Mouse (Mus musculus): Measurements from ENCODE around the gene Fam160a1.

The Fam160a1 gene

GRCm38 (mm10) chr3:85748863-85749262 lies 68.2 kb downstream of the Fam160a1 start:
- no peak for DNase-seq (ENCODE audit: low spot score in 2 of 2)

DNA sequence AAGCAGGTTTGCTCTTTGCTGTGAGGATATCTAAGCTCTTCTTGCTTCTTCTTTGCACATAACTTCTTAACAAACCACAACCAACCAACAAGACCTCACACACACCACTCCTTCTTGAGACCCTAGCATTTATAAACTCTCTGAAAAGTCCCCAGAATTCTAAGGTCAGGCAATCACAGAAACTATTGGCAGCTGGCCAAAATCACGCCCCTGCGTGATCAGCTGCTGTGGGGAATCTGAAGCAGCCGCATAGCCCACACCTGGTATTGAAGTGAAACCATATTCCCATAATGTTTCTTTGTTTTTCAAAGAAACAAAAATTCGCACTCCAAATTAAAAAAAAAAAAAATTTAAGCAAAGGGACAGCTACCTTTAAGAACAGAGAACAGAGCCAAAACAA lies 71.0 kb downstream of the Fam160a1 start:
- no peak for DNase-seq (ENCODE audit: low spot score in 2 of 2)

DNA sequence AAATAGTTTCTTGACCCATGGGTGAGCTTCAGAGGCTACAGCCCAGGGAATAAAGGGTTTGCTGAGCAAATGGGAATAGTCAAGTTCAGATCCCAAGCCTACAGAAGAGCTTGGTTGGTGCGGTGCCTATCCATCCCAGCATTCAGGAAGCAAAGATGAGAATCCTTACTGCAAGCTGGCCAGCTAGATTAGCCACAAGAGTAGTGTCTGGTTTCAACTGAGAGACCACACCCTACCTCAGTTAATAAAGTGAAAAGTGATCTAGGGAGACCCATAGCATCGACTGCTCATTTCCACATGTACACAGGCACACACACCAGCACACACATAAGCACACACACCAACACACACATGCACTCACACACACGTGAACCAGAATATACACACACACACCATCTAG lies 75.3 kb downstream of the Fam160a1 start:
- no peak for DNase-seq (ENCODE audit: low spot score in 2 of 2)

DNA sequence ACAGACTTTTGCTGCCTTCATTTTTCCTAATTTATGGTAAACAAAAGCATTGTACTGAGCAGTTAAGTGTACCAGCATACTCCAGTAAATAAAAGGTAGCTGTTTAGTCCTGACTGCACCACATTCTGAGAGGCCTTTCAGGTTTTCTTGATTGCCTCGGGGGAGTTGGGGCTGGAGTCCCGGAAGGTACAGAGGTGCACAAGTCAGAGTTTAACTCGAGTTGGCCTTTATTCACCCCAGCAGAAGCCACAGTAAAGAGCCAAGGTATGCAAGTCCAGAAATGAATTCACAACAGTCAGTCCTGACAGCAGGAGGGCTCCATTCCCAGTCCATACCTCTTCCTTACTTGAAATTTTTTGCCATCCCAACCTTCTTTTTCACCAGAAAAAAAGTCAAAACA lies 78.5 kb downstream of the Fam160a1 start:
- no peak for DNase-seq (ENCODE audit: low spot score in 2 of 2)

- no peak for DNase-seq (ENCODE audit: low spot score in 2 of 2)
These were observed 83.0 kb downstream of the Fam160a1 start for GRCm38 (mm10) chr3:85733939-85734729.

DNA sequence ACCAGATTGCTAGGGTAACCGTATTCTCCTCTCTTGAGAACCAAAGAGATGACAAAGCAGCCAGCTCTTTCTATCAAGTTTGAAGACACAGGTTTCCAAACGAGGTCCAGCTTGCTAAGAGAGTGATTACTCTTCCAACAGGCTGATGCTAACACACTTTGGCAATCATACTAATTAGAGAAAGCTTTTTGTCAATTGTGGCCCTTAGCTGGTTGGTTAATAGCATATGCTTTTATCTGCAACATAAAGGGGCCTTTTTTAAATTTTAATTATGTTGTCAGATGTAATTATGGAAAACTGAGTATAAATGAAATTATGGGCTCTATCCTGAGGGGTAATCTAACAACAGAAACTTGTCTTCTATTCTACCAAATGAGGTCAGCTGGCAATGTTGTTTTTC lies 89.9 kb downstream of the Fam160a1 start:
- no peak for DNase-seq (ENCODE audit: low spot score in 2 of 2)

- no peak for DNase-seq (ENCODE audit: low spot score in 2 of 2)
These were observed 91.1 kb downstream of the Fam160a1 start for GRCm38 (mm10) chr3:85725971-85726370.

DNA sequence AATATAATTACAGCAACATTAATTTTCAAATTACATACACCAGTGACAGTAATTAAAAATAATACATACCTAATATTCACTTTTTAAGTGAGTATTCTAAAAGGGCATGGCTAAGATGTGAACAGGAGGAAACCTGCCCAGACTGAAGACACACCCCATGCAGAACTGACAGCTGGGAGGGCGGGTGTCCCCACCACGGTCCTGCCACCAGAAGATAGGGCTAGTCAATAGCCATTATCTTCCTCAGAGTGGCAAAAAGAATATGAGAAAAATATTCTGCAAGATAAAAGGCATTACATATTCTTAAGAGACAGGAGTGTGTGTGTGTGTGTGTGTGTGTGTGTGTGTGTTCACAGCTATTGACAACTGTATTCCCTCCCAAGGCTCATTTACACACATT lies 92.0 kb downstream of the Fam160a1 start:
- DNase-seq (ENCODE audit: low spot score in 2 of 2) = no peak

DNA sequence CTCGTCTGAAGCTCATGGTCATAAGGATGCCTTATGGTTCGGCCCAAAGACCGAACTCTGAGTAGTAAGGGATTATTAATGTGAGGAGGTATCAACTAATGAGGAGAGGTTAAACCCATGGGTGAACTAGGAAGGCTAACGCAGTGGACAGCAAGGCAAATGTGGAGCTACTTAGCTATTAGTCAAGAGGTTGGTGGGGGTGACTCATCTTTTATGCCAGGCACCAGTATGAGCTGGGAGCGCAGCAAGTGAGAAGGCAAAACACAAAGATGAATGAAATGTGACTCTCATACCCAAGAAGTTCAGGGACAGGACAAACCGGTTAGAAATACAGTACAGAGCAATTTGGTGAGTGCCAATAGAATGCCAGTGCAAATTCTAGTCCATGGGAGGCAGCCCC lies 94.5 kb downstream of the Fam160a1 start:
- no peak for DNase-seq (ENCODE audit: low spot score in 2 of 2)

GRCm38 (mm10) chr3:85715764-85716297 lies 101.3 kb downstream of the Fam160a1 start:
- DNase-seq (ENCODE audit: low spot score in 2 of 2) = no peak

DNA sequence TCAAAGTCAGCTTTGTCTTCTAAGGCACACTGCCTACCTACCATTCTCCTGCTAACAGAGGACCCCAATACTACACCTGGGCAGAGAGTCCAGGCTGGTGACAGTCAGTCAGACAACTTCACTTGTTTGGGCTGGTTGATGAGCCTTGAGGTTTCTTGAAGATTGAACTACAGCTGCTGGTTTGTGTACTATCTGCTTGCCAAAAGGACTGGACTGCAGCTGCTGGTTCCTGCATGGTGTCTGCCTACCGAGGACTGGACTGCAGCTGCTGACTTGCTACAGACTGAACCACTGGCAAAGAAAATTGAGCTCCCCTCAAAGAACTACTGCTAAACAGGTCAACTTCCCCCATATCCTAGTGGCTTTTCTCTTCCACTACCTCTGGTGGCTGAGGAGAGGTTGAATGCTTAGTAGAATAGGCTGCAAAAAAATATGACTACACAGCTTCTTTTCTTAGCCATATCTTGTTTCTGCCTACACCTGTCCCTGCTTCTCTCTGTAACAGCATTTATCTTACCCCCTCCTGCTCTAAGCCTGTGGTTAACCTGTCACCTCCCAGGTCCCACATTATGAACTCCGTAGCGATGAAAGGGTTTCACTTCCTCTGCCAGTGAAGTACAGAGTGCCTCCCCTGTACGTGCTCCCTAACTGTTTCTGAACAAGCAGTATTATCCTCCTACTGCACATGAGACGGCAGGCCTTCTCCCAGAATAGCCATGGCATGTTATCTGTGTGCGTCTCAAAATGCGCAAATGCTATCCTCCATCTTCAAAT lies 103.0 kb downstream of the Fam160a1 start:
- DNase-seq (ENCODE audit: low spot score in 2 of 2) = no peak

GRCm38 (mm10) chr3:85710695-85711094 lies 106.4 kb downstream of the Fam160a1 start:
- DNase-seq (ENCODE audit: low spot score in 2 of 2) = no peak

DNA sequence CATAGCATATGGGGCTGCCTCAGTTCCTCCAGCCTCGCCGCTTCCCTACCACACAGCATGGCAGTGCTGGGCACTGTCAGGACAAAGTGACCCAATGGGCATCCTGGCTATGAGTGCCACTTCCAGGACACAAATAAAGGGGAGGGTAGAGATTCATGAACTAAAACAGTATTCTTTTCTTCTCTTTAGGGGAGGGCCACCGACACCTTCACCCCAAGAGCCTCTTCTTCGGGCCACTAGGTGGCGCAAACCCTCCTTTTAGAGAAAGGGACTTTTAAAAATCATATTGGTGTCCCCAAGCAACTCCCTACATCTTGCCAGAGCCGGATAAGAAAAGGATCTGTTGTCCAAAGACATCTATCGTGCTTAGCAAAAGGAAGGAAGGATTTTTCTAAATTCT lies 109.7 kb downstream of the Fam160a1 start:
- DNase-seq (ENCODE audit: low spot score in 2 of 2) = no peak

GRCm38 (mm10) chr3:85703141-85703882 lies 113.8 kb downstream of the Fam160a1 start:
- no peak for DNase-seq (ENCODE audit: low spot score in 2 of 2)

DNA sequence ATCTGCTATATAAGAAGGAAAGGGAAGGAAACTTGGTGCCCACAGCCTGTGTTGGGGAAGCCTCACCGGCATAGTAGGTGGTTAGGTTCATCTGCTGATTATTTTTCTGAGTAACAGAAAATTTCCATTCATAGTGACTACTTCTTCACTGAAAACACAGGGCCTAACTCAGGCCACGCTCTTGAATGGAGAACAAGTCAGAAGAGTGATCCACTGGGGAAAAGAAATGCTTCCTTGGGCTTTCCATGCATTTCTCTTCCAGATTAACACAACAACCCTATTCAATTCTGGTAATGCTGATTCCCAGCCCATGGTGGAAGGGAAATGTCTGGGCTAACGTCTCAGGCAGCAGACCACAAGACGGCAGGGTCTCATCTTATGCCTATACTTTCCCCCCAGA lies 118.6 kb downstream of the Fam160a1 start:
- DNase-seq (ENCODE audit: low spot score in 2 of 2) = no peak

GRCm38 (mm10) chr3:85695056-85695455 lies 122.0 kb downstream of the Fam160a1 start:
- DNase-seq (ENCODE audit: low spot score in 2 of 2) = no peak

DNA sequence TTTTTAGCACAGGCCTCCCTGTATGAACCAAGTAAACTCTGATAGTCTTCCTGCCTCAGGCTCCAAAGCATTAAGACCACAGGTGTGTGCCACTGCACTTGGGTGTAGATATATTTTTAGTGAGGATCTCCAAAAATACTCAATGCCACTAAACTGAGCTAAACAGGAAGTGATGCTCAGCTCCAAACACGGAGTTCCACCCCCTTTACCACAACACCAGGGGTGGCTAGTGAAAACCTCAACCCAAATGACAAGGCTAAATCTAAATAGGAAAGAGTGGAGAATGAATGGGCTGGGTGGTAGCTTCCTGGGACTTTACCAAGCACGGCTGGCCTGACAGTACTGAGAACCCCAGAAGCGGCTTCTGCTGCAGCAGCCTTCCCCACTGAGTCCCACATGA lies 124.1 kb downstream of the Fam160a1 start:
- no peak for DNase-seq (ENCODE audit: low spot score in 2 of 2)

DNA sequence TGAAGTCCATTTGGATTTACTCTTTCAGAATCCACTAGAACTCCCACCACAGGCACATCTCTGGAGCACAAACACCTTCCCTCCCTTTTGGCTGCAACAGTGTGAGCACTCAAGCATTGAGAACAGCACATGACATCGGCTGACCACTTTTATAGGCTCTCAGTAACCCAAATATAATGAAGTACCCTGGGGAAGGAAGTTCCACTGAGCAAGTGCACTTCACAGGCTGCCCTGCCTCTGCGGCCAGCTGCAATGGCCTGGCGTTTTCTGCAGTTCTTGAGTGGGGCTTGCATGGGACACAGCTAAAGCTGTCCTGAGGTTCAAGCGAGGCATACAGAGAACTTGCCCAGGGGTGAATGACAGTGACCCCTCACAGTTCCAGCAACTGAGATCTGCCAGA lies 126.0 kb downstream of the Fam160a1 start:
- DNase-seq (ENCODE audit: low spot score in 2 of 2) = no peak

DNA sequence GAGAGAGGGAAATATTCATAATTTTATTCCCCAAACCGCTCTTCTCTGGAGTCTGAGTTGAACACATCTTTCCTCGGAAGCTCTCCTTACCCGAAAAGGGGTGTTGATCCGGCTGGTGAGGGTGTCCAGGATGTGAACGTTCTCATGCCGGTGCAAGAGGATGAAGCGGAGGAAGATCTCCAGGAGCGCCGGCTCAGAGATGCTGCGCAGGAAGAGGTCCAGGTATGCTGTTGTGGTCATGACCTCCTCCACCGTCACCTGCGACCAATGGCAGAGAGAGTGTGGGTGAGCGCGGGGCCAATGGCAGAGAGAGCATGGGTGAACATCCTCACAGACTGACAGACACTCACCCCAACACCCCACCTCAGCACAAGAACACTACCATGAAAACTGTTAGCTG lies 128.8 kb downstream of the Fam160a1 start:
- no peak for DNase-seq (ENCODE audit: low spot score in 2 of 2)

DNA sequence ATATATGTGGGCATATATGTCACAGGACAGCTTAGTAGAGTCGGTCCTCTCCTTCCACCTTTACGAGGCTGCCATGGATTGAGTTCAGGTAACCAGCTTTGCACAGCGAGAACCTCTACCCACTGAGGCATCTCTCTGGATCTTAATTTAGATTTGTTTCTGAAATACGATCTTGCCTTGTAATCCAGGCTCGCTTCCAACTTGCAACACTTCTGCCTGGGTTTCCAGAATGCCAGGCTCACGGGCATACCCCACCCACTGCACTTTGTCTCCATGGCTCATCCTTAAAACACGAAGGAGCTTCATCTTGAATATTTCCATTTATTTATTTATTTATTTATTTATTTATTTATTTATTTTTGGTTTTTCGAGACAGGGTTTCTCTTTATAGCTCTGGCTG lies 131.8 kb downstream of the Fam160a1 start:
- DNase-seq (ENCODE audit: low spot score in 2 of 2) = no peak

GRCm38 (mm10) chr3:85683618-85684017 lies 133.5 kb downstream of the Fam160a1 start:
- no peak for DNase-seq (ENCODE audit: low spot score in 2 of 2)

- DNase-seq (ENCODE audit: low spot score in 2 of 2) = no peak
These were observed 136.0 kb downstream of the Fam160a1 start for GRCm38 (mm10) chr3:85681136-85681535.

Data from urinary bladder, postnatal 4 days (tissue).